Mouse (Mus musculus): ENCODE measurements at regions not wholly inside any gene's neighbourhood (a gene's known extent, or its start where the extent isn't known, plus 50 kb on each side); places are given as distances from the start of the nearest gene placed in this dataset.

DNA sequence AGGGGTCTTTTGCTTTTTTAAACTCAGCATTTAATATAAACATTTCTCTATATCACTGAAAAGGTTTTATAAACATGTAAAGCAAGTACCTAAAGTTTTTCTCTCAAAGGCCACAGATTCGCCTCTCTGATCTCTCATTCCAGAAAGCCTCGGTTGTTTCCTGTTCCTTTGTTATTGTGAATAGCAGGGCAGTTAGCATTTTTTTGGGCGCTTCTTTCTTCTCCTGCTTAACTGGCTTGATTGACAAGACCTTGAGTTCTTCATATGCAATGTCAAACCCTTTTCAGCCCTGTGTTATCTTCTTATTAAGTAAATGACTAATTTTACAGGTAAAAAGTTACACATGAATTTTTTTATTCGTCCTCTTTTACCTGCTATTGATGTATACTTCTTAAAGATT is 316.7 kb downstream of the Slc4a3 start:
- TF ChIP-seq CTCF (conservative IDR thresholded peaks at IDR 0.05 in 1 of 2, IDR thresholded peaks at IDR 0.05 in 1 of 2; ENCODE audit: low read depth in 2 of 2, low read length in 2 of 2) = no peak
- no peak for TF ChIP-seq EP300 (IDR thresholded peaks at IDR 0.05; ENCODE audit: low read length)
- no peak for TF ChIP-seq POLR2AphosphoS2 (IDR thresholded peaks at IDR 0.05; ENCODE audit: low read depth, low read length)
- no peak for TF ChIP-seq HCFC1 (IDR thresholded peaks at IDR 0.05; ENCODE audit: low read depth, low read length)
- no peak for TF ChIP-seq USF1 (IDR thresholded peaks at IDR 0.05; ENCODE audit: low read depth, low read length)
- no peak for TF ChIP-seq POLR2A (IDR thresholded peaks at IDR 0.05; ENCODE audit: low read depth, low read length)
- TF ChIP-seq BHLHE40 (IDR thresholded peaks at IDR 0.05; ENCODE audit: low read depth, low read length) = no peak

Data from CH12.LX (cell line).